Mouse (Mus musculus) liver, postnatal 0 days (tissue): Measurements from ENCODE around the gene Gm3854.

ENCODE experiments used
- CTCF ChIP-seq: sonication (generic); IDR thresholded peaks from 2 replicates; pipeline ENCODE4 v1.5.1; 2016; ENCODE audit warnings: antibody characterized with exemption, low read depth
- EP300 ChIP-seq: IDR thresholded peaks from 2 replicates; pipeline ENCODE4 v1.6.1; 2016; ENCODE audit warnings: antibody characterized with exemption, low read depth, mild to moderate bottlenecking

- TF ChIP-seq CTCF (no peak), EP300 (no peak)
Observed at GRCm38 (mm10) chr7:6361756-6362155, 18.2 kb downstream of the Gm3854 start.
